Mouse (Mus musculus) urinary bladder, postnatal 10 days (tissue): ENCODE results near the gene Col6a3.

Experiments used
- DNase-seq: peaks from one replicate; pipeline ENCODE4 v3.0.0; 2022; ENCODE audit warnings: low spot score

Col6a3 gene

DNA sequence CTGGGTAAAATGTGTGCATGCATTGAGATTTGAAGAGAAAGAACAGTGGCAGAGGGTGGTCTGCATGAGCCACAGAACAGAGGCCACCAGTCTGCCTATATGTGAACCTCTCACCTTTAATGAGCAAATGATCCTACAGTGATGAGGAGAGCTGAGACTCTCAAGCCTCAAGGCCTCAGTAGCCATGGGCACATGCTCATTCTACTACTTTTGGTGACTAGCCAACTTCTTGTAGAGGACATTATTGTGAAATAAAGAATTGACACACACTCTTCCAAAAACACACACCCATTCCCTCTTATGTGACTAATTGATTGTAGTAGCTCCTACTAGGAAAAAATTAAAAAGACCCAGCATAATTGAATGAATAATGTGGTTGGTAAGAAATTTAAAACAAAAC lies 120.0 kb downstream of the Col6a3 start:
- DNase-seq, result no peak

DNA sequence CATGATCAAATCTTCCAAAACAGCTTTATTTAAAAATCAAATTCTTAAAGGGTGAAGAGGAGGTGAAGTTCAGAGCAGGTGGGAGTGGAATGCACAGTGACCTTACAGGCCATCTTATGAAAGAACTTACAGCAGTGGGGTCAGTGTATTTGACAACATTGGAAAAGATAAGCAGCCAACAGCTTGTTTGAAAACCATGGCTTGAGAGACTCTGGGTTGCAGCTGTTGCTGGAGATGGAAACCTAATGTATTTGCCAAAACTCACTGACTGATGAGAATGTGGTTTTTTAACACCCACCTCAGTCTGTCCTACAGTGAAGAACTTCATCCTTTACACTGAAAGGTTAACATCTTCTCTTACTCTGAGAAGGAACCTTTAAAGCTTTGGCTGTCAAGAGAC lies 120.4 kb downstream of the Col6a3 start:
- no peak for DNase-seq

DNA sequence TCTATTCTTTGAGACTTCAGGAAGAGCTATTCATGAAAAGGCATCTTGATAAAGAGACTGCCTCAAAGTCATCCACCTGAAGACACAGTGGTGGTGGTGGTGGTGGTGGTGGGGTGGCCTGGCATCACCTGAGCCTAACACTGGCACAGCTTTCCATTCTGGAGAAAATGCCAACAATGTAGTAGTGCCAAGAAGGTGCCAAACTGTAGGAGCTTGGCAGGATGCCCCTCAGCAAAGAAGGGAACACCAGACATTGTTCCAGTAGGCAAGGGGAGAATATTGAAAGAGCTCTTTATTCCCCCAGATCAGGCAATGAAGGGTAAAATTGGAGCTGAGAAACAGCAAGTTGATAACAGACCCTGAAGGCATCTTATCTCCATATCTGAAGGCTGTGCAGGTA lies 121.8 kb downstream of the Col6a3 start:
- no peak for DNase-seq

- no peak for DNase-seq
Measured at GRCm38 (mm10) chr1:90720610-90721241, 123.0 kb downstream of the Col6a3 start.

- no peak for DNase-seq
Measured at GRCm38 (mm10) chr1:90718826-90719550, 124.8 kb downstream of the Col6a3 start.

GRCm38 (mm10) chr1:90716258-90716657 lies 127.5 kb downstream of the Col6a3 start:
- no peak for DNase-seq
